Mouse (Mus musculus): ENCODE measurements around the gene Ranbp3. TPM values are rescaled to one million over a fixed set of nuclear protein-coding genes. Genes with fewer than 3 reads are reported as not detected.

Ranbp3 gene
- polyA plus RNA-seq, 1 experiment from 2014 or later, result 40.8 TPM

DNA sequence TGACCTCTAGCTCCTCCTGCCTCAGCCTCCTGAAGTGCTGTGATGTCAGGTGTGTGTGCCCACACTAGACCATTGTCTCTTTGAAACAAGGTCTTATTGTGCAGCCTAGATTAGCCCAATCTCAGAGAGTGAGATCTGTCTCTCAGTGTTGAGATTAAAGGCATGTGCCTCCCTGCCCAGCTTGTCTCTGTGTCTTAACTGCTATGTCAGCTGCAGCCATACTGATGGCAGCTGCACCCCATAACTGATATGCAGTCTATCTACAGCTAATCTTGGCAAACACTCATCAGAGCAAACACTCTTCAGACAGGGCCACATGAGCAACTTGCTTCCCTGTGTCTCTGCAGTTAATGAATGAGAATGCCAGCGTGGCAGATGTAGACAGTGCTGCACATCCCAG lies 33.4 kb downstream of the Ranbp3 start:
- ATAC-seq (ENCODE audit: insufficient read depth), result peak; percentile 45; the same call in 1 of the 2 replicates
- Histone ChIP-seq H3K27ac (replicated peaks) (no peak overlapping the region), H3K36me3 (replicated peaks) (peaks cover 97% of the 10 kb centered on the region), H3K27me3 (no peaks in the 10 kb centered on the region), H3K4me2 (no peak overlapping the region), H3K9me3 (replicated peaks) (no peaks in the 10 kb centered on the region), H3K4me1 (replicated peaks) (peaks cover 4% of the 10 kb centered on the region; the same call in 1 of the 2 replicates), H3K4me3 (replicated peaks) (no peak overlapping the region), H3K9ac (no peak overlapping the region)
- WGBS (ENCODE audit: insufficient replicate concordance), result 84% methylated on average over 1 of the region's 1 CpGs

DNA sequence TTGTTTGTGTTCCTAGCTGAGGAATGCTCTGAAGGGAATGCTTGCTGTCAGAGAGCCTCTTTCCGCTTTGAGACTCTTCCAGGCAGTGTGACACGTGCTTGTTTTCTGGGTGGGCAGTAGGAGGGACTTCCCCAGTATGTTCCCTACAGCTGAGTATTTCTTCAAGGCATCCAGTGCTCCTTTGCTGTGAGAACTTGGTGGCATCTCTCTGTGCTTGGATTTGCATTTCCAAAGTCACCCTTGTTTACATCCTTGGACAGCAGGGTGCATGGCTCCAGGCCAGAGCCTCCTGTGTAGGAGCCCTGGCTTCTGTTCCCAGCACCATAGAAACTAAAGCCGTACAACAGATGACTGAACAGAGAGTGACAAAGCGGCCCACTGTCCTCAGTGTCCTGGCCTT lies 35.6 kb downstream of the Ranbp3 start:
- H3K36me3 ChIP-seq (replicated peaks), result peaks cover 94% of the 10 kb centered on the region
- no peak overlapping the region for H3K27ac ChIP-seq (replicated peaks)
- H3K9me3 ChIP-seq (replicated peaks), result no peaks in the 10 kb centered on the region
- WGBS (ENCODE audit: insufficient replicate concordance), result 81% methylated on average over 4 of the region's 4 CpGs
- H3K4me2 ChIP-seq, result no peak overlapping the region
- no peak overlapping the region for H3K9ac ChIP-seq
- peaks cover 4% of the 10 kb centered on the region; the same call in 1 of the 2 replicates for H3K4me1 ChIP-seq (replicated peaks)
- no peak for ATAC-seq (ENCODE audit: insufficient read depth)
- no peak overlapping the region for H3K4me3 ChIP-seq (replicated peaks)
- H3K27me3 ChIP-seq, result no peaks in the 10 kb centered on the region

DNA sequence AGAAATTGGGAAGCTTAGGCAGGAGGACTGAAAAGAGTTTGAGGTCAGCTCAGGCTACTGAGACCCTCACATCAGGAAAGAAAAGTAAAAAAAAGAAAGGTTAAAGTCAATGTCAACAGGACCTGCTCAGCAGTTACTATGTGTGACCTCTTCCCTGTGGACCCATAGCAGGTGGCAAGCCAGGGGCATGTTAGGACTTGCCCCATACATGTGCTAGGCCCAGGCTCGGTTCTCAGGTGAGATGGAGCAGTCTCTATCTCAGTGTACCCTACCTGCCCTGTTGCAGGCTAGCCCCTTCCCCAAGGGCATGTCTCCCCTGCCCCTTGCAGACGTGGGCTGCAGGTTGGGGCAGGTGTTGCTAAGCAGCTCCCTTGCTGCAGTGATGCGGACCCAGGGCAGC lies 36.6 kb downstream of the Ranbp3 start:
- H3K9ac ChIP-seq, result no peak overlapping the region
- no peak for ATAC-seq (ENCODE audit: insufficient read depth)
- H3K4me1 ChIP-seq (replicated peaks), result peaks cover 4% of the 10 kb centered on the region; the same call in 1 of the 2 replicates
- H3K27ac ChIP-seq (replicated peaks), result no peak overlapping the region
- H3K4me2 ChIP-seq, result no peak overlapping the region
- H3K36me3 ChIP-seq (replicated peaks), result peaks cover 85% of the 10 kb centered on the region
- H3K9me3 ChIP-seq (replicated peaks), result no peaks in the 10 kb centered on the region
- 87% methylated on average over 3 of the region's 3 CpGs for WGBS (ENCODE audit: insufficient replicate concordance)
- no peaks in the 10 kb centered on the region for H3K27me3 ChIP-seq
- no peak overlapping the region for H3K4me3 ChIP-seq (replicated peaks)

DNA sequence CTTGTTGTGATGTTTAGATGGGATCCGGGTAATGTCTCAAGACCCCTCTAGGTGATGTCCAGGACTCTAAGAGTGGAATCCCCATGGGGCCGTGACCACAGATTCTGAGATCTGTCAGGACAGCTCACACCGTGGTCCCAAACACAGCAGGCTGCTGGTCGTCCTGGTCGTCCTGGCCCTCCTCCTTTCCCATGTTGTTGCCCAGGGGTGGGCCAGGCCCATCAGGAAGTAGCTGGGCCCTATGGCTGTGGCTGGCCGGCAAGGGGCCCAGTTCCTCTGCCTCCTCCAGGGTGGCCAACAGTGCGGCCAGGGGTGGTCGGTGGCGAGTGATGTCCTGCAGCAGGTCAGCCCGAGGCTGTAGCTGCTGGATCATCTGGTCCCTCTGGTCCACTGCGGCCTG lies 42.3 kb downstream of the Ranbp3 start:
- Histone ChIP-seq H3K27ac (replicated peaks) (no peak overlapping the region), H3K27me3 (no peaks in the 10 kb centered on the region), H3K4me1 (replicated peaks) (peaks cover 42% of the 10 kb centered on the region), H3K4me2 (no peak overlapping the region), H3K9me3 (replicated peaks) (no peaks in the 10 kb centered on the region), H3K36me3 (replicated peaks) (peaks cover 28% of the 10 kb centered on the region), H3K4me3 (replicated peaks) (no peak overlapping the region), H3K9ac (no peak overlapping the region)
- no peak for ATAC-seq (ENCODE audit: insufficient read depth)
- 55% methylated on average over 11 of the region's 11 CpGs for WGBS (ENCODE audit: insufficient replicate concordance)

DNA sequence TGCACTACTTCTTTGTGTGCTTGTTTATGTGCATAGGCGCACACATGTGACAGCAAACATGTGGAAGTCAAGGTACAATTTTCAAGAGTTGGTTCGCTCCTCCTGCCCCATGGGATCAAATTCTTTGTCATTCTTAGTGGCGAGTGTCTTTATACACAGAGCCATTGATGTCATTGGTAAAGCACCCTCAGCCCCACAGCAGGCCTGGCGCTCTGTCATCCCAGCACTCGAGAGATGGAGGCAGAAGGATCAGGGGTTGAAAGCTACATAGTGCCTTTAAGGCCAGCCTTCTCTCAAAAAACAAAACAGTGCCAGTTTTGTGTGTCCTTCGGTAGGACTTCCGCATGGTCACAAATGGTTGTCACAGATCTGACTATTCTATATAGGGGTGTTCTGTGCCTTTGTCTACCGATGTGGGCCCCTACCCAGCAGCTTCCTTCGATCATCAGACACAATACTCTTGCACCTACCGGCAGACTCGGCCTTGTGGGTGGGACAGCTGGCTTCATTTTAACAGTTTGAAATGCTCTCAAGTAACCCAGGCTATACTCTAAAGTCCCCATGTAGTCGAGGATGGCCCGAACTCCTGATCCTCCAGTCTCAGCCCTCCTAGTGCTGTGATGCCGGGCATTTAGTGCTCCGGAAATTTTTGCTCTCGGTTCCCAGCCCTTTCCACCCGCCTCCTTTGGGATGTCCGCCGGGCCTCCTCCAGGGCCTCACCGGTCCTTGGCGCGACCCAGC lies 43.0 kb downstream of the Ranbp3 start:
- H3K27me3 ChIP-seq, result no peaks in the 10 kb centered on the region
- peak overlapping the region; percentile 69 for H3K27ac ChIP-seq (replicated peaks)
- peaks cover 23% of the 10 kb centered on the region for H3K36me3 ChIP-seq (replicated peaks)
- 26% methylated on average over 22 of the region's 22 CpGs for WGBS (ENCODE audit: insufficient replicate concordance)
- no peak for ATAC-seq (ENCODE audit: insufficient read depth)
- H3K9me3 ChIP-seq (replicated peaks), result no peaks in the 10 kb centered on the region
- peak overlapping the region; percentile 84 for H3K4me3 ChIP-seq (replicated peaks)
- H3K9ac ChIP-seq, result peak overlapping the region; percentile 59
- peaks cover 42% of the 10 kb centered on the region for H3K4me1 ChIP-seq (replicated peaks)
- H3K4me2 ChIP-seq, result peak overlapping the region; percentile 95

DNA sequence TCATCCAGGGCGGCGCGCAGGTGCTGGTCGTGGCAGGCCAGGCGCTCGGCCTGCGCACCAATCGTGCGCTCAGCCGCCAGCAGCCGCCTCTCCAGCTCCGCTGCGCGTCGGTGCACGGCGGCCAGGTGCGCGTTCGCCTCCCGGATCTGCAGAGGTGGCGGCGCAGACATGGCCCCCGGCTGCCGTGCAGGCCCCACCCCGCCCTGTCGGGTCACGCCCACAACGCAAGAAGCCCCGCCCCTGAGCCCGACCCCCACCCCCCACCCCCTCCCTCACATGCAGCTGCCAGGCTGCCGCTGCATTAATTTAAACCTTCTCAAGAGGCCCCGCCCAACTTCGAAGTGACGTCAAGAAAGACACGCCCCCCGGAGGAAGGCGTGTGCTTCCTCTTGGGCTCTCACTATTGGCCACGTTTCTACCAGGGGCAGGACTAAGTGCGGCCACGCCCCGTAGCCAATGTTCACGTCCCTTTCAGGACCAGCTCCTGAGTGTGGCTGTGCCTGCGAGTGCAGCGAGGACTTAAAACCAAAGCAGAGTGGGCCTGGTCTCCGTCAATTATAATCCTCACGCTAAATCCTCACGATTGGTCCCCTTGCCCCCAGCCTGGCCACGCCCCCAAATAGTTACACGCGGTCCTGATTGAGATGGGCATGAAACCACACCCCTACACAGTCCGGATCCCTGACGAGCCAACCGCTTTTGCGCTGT lies 43.7 kb downstream of the Ranbp3 start:
- peaks cover 23% of the 10 kb centered on the region for H3K36me3 ChIP-seq (replicated peaks)
- H3K27ac ChIP-seq (replicated peaks), result peak overlapping the region; percentile 87
- under 1% methylated on average over 55 of the region's 55 CpGs for WGBS (ENCODE audit: insufficient replicate concordance)
- peak; percentile 87 for ATAC-seq (ENCODE audit: insufficient read depth)
- H3K9ac ChIP-seq, result peak overlapping the region; percentile 91
- H3K4me2 ChIP-seq, result peak overlapping the region; percentile 95
- H3K9me3 ChIP-seq (replicated peaks), result no peaks in the 10 kb centered on the region
- no peaks in the 10 kb centered on the region for H3K27me3 ChIP-seq
- H3K4me1 ChIP-seq (replicated peaks), result peaks cover 42% of the 10 kb centered on the region
- peak overlapping the region; percentile 84 for H3K4me3 ChIP-seq (replicated peaks)

DNA sequence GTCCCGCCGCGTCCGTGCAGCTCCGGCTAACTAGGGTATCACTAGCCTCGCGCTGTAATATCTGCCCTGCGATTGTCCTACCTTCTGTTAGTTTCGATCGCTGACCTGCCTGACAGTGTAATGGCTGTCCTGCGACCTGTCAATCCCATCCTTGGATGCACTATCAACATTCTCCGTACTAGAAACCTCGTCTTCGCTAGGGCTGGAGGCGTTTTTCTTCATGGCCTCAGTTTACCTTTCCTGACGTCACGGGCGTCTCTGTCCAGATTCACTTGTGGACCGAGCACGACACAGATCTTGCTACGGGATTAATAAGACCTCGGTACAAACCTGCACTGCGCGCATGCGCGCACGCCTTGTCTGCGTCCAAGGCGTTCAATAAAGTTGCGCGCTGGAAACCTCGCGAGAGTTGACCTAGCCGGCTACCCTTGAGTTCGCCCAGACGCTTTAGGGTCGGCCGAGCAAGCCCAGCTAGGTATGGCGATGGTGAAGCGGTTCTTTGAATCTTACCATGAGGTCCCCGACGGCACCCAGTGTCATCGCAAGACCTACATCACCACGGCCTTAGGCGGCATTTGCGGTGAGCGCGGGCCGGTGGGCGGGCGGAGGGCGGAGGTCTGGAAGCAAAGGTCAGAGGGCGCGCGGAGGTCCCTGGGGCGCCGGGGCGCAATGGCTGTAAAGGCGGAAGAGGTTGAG lies 44.4 kb downstream of the Ranbp3 start, which contains the start of the genes Ndufa11 and Vmac:
Ndufa11 (plus strand) TSS at position 405 of the 696 bp plus-strand sequence.
Vmac (minus strand) TSS at position 660 of the 696 bp plus-strand sequence.
- Histone ChIP-seq H3K9me3 (replicated peaks) (no peaks in the 10 kb centered on the region), H3K36me3 (replicated peaks) (peaks cover 23% of the 10 kb centered on the region), H3K27me3 (no peaks in the 10 kb centered on the region), H3K9ac (peak within 1 kb of the TSS; percentile 91), H3K27ac (replicated peaks) (peak within 1 kb of the TSS; percentile 87), H3K4me1 (replicated peaks) (peaks cover 42% of the 10 kb centered on the region), H3K4me3 (replicated peaks) (peak within 1 kb of the TSS; percentile 84), H3K4me2 (peak within 1 kb of the TSS; percentile 95)
- ATAC-seq (ENCODE audit: insufficient read depth), result peak; percentile 73
- under 1% methylated on average over 59 of the region's 59 CpGs for WGBS (ENCODE audit: insufficient replicate concordance)

DNA sequence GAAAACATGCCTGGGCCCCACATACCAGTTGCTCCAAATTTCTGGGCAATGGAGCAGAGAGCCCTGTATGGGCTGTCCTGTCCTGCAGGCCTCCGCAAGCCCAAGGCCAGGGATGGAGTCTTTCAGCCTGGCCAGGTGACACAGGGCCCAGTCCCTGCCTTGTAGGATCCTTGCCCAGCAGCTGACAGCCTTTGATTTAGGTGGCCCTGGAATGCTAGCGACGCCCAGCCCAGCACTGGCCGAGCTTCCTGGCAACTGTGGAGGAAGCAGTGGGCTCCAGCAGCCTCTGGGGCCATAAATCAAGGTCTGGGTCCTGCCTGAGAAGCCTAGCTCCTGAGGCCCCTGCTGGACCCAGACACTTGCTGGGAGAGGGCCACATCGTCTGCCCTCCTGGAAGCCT lies 49.3 kb downstream of the Ranbp3 start:
- WGBS (ENCODE audit: insufficient replicate concordance), result 77% methylated on average over 5 of the region's 5 CpGs

DNA sequence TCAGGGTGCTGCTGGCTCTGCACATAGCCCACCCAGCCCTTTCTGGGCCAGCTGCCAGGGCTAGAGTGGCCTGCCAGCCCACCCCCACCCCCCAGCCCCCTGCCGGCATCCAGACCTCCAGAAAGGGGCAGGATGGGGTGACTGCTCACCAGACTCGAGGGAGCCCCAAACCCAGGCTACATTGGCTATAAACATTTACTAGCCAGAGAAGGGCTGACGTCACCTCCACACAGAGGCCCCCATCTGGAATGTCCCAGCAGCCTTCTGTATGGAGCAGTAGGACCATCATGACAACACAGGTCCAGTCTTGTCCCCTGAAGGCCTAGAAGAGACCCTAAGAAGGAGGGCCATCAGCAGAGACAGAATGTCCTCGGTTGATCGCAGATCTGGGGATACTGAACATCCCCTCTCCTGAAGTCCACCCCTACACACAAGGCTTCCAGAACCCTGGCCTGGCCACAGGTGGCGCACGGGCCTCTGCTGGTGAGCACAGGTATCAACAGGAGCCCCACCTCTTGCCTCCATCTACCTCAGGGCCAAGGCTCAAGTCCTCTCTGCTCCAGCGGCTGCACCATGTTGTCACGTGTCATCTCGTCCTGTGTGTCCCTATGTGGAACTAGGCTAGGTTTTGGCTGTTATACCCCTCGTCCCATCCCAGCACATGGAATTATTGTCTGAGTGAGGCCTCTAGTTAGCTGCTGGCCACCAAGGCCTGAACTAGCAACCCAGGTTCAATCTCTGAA lies 50.5 kb downstream of the Ranbp3 start:
- no peak overlapping the region for H3K9ac ChIP-seq
- WGBS (ENCODE audit: insufficient replicate concordance), result 81% methylated on average over 11 of the region's 11 CpGs

More for the DNA sequence above, 49.3 kb downstream of the Ranbp3 start:
- Histone ChIP-seq H3K4me3 (replicated peaks) (no peak overlapping the region), H3K9me3 (replicated peaks) (no peaks in the 10 kb centered on the region), H3K4me1 (replicated peaks) (peaks cover 24% of the 10 kb centered on the region), H3K9ac (no peak overlapping the region), H3K36me3 (replicated peaks) (peaks cover 23% of the 10 kb centered on the region), H3K4me2 (no peak overlapping the region), H3K27me3 (peaks cover 11% of the 10 kb centered on the region; the same call in 1 of the 2 replicates), H3K27ac (replicated peaks) (no peak overlapping the region)
- no peak for ATAC-seq (ENCODE audit: insufficient read depth)

DNA sequence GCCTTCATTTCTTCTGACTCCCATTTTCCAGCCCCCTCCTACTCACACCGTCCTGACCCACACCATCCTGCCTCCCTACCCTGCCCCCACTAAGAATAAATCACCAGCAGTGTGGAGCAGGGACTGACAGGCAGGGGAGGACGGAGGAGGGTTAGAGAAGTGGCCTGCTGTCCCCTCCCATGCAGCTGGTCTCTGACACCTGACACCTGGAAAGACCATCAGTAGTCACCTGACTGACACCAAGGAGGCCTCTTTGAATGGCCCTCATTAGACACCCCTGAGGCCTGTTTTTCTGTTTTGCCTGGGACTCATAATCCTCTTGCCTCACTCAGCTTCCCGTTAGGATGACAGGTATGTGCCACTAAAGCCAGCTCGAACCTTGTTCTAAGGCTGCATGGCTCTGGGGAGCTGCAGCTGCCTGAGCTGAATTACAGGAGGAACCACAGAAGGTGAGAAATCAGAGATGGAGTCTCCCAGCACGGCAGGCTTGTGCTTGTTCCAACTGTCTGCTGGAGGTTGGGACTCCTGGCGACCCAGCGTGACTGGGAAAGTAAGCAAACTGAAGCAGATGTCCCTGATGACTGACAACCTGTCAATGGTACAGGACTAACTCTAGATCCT lies 54.0 kb downstream of the Ranbp3 start:
- Histone ChIP-seq H3K4me1 (replicated peaks) (peaks cover 13% of the 10 kb centered on the region), H3K9ac (no peak overlapping the region), H3K27me3 (peaks cover 46% of the 10 kb centered on the region), H3K36me3 (replicated peaks) (peaks cover 11% of the 10 kb centered on the region), H3K4me3 (replicated peaks) (no peak overlapping the region), H3K9me3 (replicated peaks) (no peaks in the 10 kb centered on the region), H3K4me2 (0 out of 2 replicates have a peak overlapping the region, but pooled peaks have one; percentile 21), H3K27ac (replicated peaks) (no peak overlapping the region)
- WGBS (ENCODE audit: insufficient replicate concordance), result 27% methylated on average over 7 of the region's 7 CpGs
- no peak for ATAC-seq (ENCODE audit: insufficient read depth)

More for the DNA sequence above, 50.5 kb downstream of the Ranbp3 start:
- Histone ChIP-seq H3K4me3 (replicated peaks) (no peak overlapping the region), H3K27me3 (peaks cover 17% of the 10 kb centered on the region), H3K36me3 (replicated peaks) (peaks cover 23% of the 10 kb centered on the region), H3K4me2 (no peak overlapping the region), H3K9me3 (replicated peaks) (no peaks in the 10 kb centered on the region), H3K27ac (replicated peaks) (no peak overlapping the region), H3K4me1 (replicated peaks) (peaks cover 28% of the 10 kb centered on the region)
- ATAC-seq (ENCODE audit: insufficient read depth), result no peak

All from liver, embryonic 15.5 days (tissue).